Mouse (Mus musculus): ENCODE results near the gene Exosc2.
"Not testable (repeated sequence)": the region's sequence is repeated elsewhere in the genome, so short reads cannot be mapped to it uniquely, and the experiment has no call there.

The Exosc2 gene

DNA sequence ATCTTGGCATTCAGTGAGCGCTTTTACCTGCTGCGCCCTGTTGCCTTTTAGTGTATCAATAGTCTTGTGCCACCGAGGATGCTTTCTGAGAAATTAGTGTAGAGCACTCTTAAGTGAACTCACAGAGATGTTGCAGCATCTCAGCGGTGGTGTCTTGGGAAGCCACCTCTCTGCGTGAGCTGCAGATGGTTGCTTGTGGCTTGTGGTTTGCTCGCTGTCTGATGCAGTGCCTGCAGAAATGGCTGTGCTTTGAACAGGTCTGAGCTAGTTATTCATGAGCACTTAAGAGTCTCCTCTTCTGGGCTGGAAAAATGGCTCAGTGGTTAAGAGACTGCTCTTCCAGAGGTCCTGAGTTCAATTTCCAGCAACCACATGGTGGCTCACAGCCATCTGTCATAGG, 8.1 kb downstream of the Exosc2 start:
- peak; percentile 25 to 52 for DNase-seq

DNA sequence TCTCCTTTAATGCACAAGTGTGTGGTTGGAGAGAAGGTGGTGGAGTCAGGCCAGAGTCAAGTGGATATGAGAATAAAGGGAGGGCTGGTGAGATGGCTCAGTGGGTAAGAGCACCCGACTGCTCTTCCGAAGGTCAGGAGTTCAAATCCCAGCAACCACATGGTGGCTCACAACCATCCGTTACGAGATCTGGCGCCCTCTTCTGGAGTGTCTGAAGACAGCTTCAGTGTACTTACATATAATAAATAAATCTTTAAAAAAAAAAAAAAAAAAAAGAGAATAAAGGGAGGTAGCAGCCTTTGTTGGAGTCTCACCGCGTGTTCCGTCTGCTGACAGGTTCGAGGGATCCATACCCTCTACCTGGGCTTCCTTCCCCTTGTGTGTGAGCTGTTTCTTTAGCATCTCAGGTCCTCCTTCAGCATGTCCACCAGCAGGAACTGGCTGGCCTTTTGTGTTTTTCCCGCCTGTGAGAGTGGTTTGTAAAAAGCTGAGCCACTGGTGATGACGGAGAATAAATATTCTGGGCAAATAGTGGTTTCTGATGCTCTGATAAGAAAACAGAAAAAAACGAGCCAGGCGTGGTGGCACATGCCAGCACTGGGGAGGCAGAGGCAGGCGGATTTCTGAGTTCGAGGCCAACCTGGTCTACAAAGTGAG, 10.7 kb downstream of the Exosc2 start:
- not testable (repeated sequence) for DNase-seq

DNA sequence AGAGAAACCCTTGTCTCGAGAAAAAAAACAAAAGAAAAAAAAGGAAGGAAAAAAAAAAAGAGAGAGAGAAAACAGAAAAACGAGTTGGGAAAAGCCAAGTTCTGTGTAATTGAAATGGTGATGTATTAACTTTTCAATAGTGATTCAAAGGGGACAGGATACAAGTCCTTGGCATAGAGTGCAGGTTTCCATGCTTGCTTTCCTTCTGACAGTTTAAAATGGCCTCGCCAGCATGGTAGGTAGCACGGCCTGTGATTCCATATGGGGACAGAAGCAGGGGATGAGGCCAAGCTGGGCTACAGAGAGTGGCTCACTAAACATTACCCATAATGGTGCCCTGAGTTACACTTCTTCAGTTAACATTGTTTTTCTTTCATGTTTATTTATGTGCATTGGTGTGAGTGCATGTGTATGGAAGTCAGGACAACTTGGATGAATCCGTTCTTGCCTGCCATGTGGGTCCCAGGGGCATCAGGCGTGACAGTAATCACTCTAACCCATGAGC, 11.3 kb downstream of the Exosc2 start:
- no peak for DNase-seq

DNA sequence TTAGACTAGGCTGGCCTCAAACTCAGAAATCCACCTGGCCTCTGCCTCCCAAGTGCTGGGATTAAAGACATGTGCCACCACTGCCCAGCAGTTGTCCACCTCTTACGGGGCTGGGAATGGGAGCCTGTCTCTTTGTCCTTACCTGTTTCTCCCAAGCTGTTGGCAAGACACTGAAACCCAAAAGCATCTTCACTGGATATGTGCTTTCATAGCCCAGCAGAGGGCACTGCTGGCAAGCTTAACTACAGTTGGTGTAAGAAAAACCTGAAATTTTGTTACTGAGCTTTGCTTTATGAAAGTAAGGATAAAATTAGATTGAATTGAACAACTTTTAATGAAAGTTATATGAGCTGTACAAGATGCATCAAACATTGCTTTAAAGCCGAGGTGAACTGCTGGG, 13.2 kb downstream of the Exosc2 start:
- peak; percentile 45 to 47 for DNase-seq

DNA sequence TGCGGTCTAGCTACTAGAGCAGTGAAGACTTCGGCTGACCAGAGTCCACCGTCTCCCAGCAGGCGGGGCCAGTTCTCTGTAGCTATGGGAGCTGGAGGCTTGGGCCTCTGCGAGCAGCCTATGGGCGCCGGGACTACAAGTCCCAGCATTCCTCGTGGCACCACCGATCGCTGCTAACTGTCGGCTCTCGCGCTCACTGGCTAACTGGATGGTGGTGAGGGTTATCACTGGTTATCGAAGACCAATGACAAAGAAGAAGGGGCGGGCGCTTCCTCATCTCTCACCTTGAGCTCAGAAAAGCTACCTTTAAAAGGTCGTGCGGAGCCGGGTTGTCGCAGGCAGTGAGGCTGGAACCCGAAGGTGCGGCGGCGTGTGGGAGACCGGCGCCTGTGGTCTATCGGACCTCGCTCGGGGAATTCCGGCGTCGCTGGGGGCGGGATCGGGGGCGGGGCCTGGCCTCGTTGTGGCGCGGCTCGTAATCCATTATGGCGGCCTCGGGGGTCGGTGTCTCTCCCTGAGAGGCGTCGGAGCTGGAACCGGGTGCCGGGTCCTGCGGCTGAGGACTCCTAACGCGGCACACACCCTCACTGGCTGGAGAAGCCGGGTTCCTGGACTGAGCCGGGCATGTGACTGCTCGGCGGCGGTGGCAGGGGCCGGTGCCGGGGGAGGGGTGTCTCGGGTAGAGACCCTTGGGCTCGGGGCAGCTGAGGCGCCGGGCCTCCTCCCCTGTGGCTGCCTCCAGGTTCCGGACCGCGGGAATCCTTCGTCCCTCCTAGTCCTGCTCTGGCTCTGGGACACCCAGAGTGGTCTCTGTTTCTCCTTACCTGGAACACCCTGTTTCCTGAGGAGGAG, 17.8 kb downstream of the Exosc2 start, which contains the start of gene Abl1:
TSS of gene Abl1 (plus strand) at position 303 of the 852 bp plus-strand sequence.
- DNase-seq = peak; percentile 88 to 94

DNA sequence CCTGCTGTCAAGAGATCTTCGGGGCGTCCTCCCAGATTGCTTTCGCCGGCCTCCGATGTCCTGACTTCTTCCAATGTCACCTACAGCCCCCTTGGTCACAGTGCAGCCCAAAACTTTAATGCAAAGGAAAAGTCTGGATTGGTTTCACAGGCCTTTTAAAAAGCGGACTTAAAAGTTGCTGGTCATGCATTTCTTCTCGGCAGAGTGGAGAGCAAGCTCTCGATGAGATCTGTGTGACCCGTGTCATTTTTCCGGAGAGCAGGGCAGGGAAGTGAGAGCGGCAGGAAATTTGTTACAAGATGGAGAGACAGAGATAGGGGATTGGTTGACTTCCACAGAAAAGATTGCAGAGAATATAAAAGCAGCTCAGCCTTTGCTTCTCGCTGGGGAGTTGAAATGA, 18.5 kb downstream of the Exosc2 start:
- DNase-seq = peak in 1 of 2 experiments; percentile 17

DNA sequence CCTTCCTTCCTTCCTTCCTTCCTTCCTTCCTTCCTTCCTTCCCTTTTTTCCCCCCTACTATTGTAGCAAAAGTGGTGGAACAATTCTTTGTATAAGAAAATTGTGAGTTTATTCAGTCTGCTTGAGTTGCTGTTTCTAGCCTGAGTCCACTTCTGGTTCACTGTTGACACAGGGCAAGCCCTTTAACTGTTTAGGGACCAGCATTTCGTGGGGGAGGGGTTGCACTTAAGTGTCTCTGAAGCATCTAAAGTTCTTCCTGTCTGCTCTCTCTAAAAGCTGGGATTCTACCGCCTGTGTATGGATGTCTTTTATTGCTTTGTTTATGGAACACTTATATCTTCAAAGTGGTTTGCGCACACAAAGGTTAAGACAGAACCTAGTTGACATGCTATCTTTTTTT, 19.5 kb downstream of the Exosc2 start:
- DNase-seq = no peak

DNA sequence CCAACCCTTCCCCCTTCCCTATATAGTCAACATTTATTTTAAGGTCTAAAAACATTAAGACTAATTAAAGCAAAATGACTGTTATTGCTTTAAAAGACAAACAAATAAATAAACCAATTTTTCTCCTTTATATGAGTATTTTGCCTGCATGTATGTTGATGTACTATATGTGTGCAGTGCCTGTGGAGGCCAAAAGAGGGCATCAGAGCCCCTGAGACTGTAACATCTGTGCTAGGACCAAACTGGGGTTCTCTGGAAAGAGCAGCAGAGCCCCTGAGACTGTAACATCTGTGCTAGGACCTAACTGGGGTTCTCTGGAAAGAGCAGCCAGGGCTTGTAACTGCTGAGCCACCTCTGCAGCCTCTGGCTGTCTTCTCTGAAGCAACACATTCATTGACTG, 27.7 kb downstream of the Exosc2 start:
- DNase-seq = no peak

DNA sequence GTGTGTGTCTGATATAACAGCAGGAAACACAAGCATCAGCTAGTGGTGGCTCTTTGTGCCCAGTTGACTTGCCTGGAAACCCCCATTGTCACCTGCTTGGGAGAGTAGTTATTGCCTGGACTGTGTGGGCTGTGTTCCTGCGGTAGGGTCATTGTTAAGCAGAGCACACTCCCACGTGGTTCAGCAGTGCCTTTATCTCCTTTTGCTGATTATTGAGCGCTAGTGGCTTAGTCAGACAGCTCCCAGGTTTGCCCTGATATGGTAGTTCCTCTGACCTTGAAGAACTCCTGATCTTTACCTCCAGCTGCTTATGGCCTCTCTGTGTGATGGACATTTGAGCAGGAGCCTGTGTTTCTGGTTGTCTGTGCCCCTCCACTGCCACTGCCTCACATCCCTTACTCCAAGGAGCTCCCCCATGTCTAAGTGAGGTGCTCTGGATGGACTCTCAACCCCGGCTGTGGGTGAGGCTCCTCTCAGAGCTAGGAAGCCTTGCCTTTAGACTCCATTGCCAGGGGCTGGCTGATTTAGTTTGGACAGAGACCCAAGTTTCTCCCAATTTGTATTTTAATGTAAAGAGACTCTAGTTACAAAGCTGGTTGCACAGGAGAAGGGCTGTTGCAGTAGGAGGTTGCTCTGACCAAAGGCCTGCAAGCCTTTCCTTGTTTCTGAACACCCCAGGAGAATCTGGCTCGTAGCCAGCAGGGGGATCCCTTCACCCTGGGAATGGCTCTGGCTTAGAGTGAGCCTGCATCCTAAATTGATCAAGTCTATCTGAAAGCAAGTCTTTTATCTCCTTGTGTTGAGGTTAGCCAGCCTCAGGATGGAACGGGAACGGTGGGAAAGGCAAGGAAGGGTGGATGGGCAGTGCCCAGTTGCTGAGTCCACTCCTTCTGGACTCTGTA, 30.3 kb downstream of the Exosc2 start:
- peak; percentile 15 to 30 for DNase-seq

DNA sequence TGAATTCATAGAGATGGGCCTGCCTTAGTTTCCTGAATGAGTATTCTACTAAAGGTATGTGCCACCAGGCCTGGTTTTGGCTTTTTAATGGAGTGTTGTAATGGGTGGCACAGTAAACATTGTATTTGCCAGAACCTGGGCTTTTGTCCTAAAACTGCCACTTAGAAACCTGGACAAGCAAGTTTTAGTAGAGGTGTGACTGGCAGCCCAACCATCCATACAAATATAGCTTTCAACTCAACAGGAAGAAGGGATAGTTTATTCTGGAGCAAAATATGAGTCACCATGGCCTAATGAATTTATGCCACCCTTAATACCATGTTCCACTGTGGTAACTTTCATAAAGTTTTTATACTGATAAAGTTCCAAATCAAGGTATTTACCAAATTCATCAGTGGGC, 32.7 kb downstream of the Exosc2 start:
- DNase-seq = no peak

DNA sequence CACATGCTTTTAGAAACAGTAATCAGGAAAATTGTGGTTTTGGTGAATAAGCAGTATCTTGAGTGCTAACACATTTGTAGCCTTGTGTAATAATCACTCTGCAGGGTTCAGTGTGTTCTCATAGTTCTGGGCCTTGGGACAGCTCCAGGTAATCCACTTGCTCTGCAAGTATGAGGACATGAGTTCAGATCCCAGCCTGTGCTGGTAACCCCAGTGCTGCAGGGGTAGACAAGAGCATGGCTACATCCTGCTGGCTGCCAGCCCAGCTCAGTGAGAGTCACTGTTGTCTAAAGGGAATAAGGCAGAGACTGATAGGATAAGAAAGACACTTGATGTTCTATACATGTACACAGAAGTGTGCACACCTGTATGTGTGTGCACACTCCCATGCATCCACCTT, 35.4 kb downstream of the Exosc2 start:
- DNase-seq = no peak

DNA sequence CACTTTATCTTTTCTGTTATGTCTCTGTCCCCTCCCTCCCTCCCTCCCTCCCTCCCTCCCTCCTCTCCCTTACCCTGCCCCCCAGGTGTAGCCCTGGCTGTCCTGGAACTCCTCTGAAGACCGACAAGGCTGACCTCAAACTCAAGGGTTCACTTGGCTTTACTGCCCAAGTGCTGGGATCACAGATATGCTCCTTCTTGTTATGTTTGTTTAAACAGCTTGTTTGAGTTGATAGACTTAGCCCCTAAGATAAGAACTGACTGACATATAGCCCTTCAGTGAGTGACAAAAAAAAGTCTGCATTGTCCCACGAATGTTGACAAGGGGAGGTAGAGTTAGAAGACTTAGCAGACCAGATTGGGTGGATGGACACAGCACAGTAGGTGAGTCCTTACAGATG, 36.0 kb downstream of the Exosc2 start:
- no peak for DNase-seq

DNA sequence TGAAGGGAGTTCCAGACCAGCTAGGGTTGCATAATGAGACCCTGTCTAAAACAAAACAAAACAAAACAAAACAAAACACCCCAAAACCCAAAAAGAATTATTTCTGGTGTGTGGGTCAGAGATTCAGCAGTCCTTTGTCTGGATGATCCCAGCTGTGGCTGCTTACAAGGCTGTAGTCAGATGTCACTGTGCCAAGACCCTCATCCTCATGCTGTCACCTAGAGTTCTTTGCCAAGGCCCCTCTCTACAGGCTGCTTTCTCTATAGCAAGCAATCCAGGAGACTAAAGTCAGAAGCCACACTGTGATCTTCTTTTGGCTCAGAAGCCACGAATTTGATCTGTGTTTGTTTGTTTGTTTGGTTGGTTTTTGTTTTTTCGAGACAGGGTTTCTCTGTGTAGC, 42.2 kb downstream of the Exosc2 start:
- DNase-seq = no peak

DNA sequence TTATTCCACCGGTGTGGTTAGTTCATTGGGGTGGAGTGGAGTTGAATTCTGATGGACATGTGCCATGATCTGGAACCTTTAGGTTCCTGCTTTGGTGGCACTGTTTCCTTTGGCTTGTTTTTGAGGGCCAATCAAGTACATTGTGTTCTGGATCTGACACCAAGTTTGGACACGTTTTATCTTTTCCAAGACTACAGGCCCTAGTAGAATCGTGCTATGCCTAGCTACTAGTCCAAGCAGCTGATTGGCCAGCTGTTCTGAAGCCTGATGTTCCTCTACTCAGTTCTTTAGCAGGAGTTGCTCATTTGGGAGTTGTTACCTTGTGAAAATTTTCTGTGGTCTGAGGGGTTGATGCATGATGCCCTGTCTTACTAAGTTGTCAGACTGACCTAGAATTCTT, 43.3 kb downstream of the Exosc2 start:
- no peak for DNase-seq

DNA sequence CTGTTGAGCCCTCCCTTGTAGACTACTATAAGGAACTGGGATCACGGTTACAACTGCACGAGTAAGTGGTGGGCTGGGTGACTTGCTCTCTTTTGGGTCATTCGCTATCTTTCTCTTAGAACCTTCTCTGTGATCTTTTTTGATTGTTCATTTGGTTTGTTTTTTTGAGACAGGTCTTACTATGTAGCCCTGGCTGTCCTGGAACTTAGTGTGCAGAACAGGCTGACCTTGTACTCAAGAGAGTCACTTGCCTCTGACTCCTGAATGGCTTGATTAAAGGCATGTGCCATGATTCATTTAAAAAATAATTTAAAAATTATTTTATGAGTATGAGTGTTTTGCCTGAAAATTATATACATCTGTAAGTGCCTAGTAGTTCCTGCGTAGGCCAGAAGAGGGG, 44.3 kb downstream of the Exosc2 start:
- DNase-seq = no peak

DNA sequence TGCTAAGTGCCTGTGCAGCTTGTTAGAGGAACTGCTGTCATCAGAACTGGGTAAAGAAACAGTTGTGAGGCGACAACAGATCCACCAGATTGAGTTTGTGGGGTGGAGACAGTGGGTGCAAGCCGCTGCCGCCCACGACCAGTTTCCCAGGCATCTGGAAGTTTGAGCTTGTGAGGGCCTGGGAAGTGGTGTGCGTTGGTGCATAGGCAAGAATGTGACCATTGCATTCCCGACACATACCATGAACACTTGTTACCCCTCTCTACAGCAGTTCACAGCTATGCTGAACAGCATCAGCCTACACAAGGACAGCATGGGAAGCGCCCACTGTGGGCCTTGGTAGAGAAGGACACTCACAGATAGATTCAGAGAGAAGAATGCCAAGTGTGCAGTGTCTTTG, 45.5 kb downstream of the Exosc2 start:
- DNase-seq = no peak

DNA sequence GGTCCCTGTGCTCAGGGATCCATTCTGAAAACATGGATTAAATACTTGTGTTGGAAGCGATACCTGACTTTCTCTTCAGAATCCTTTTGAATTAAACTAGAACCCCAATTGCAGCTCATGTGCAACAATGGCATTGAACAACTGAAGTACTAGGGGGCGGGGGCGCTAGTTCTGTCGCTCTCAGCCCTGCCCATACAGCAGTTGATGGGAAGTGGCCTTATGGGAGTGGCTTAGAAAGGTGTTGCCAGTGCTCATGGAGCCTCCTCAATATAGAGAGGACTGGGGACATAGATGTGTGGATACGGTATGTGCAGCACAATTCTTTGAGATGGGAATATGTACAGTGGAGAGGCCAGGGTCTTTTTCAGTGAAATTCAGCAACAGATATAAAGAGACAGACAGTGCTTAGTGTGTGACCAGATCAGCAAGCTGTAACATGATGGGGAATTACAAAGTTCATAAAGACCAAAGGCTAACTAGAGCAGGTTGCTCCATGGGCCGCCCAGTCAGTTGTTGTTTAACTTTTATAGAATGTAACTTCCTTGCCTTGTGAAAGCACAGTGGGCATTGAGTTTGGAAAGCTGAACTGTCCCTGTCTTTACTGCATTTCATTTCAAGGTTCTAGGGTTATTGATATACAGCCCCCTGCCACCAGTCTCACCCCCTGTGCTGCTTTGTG, 48.8 kb downstream of the Exosc2 start:
- DNase-seq = no peak

DNA sequence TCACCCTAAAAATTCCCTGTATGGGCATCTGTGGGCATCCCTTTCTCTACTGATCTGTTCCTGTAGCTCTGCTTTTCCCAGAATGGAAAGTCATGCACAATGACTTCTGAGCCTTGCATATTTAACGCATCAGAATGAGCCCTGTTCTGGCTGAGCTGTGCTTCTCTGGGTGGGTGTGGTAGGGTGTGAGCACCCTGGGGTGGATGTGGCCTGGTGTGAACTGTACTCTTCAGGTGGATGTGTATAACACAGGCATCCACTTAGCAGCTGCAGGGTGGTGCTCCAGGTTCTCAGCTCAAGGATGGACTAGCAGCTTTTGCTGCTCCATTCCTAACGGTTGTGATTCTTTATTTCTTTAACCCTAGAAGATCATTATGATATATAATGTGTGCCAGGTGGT, 49.4 kb downstream of the Exosc2 start:
- DNase-seq = no peak

DNA sequence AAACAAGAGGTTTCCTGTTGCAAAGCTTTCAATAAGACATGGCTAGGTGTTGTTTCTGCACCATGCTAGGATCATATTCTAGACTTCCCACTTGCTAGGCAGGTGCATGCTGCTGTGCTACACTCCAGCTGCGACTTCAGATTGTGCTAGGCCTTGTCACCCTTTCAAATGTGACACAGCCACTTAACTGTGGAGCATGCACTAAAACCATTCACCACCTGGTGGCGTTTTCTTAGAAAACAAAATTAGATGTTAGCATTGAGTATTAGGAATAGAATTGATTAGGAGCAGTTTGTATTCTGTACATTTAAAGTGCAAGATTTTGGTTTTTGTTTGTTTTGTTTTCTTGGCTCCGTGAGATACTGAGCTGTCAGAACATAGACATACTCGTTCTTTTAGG, 50.3 kb downstream of the Exosc2 start:
- DNase-seq = peak in 1 of 2 experiments; percentile 11

DNA sequence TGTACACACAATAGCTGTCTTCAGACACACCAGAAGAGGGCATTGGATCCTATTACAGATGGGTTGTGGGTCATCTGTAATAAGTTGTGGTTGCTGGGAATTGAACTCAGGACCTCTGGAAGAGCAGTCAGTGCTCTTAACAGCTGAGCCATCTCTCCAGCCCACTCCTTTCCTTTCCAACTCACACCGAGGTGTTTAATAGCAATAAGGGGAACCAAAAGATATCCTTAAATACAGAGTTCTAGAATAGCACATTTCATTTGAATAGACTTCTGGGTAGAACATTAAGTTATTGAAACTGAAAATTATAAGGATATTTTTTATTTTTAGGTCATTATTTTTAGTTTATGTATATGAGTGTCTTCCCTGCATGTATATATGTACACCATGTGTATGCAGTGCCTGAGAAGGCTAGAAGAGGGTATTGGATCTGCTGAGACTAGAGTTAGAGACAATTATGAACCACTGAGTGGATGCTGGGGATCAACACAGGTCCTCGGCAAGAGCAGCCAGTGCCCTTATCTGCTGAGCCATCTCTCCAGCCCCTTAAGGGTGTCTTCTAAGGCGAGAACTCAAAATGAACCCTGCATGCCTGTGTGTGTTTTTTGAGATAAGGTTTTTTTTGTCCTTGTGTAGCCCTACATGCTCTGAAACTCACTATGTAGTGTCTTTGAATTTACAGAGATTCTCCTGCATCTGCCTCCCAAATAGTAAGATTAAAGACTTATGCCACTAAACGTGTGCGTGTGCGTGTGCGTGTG, 54.4 kb downstream of the Exosc2 start:
- no peak for DNase-seq

DNA sequence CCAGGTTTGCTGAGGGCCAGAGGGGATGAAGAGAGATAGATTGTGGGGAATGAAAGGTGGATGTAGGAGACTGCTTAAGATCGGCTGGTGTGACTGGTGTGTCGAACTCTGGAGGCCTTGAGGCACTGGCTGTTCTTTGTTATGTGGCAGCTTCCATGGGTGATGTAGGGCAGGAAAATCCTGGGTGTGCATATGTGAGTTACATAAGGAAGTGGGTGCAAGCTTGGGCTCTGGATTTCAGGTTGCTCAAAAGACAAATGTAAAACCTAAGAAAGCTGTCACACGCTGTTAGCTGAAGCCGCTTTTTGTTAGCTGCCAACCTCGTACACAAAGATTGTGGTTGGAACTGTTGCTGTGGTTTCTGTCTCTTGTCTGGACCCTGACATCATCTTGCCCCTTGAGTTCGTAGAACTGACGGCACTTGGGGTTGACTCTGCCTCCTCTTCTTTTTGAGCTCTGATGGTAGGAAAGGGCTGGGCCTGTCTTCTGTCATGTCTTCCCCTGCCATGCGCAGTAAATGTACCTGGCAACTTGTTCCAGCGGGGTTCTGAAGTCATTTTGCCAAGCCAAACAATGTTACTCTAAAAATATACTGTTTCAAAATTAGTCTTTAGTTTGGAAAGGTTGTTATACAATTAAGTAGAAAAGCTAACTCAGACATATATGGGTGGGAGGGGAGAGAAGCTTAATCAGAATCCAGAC, 57.2 kb downstream of the Exosc2 start:
- DNase-seq = no peak

Data from thymus, postnatal 36 days (tissue).